Mouse (Mus musculus): ENCODE measurements around the gene Slc1a7. TPM values are rescaled to one million over a fixed set of nuclear protein-coding genes. Genes with fewer than 3 reads are reported as not detected.
A peak's percentile ranks its signal among the peaks of the same experiment; 100 is the strongest.

Slc1a7 gene
- total and polyA plus RNA-seq, 2 experiments: 0.04 to 0.09 TPM

DNA sequence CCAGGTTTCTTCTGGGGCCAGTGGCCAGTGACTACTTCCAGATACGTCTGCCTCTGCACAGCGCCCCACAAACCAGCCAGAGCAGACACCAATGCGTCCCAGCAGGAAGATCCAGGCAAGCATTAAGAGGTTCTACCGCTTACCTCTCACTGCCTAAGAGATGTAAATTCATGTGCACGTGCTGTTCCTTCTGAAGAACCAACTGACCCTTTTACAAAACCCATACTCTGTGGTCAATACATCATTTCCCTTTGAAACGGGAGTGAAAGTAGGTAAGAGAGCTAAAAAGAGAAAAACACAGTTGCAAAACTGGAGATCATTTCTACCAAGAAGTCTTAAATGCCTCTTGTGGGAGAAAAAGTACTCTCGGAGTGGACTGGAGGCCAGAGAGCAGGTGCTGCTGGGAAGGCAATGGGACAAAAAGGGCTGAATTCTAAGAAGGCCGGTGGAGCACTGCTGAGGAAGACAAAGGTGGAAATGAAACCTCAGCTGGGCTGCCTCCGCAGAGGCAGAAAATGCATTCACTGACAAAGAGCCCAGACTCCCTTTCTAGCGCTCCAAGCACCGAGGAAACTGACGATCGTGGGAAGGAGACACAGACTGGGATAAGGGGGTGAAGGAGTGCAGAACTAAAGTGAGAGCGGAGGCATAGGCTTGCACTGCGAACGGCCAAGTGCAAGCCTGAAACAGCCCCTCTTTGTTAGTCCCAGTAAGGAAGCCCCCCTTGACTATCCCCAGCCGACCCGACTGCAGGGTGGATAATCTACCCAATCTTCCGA, 91.7 kb downstream of the Slc1a7 start:
- Histone ChIP-seq H3K4me3 (ENCODE audit: insufficient read depth, low read depth, low read length) (no peak overlapping the region), H3K27ac (replicated peaks; ENCODE audit: insufficient read depth, low read depth, low read length) (peak overlapping the region; percentile 57), H3K27me3 (ENCODE audit: control insufficient read depth, insufficient read depth, low read length) (no peaks in the 10 kb centered on the region), H3K9ac (ENCODE audit: low read depth, low read length) (0 out of 2 replicates have a peak overlapping the region, but pooled peaks have one; percentile 2), H3K4me1 (ENCODE audit: control insufficient read depth, insufficient read depth, low read length) (peaks cover 28% of the 10 kb centered on the region), H3K36me3 (ENCODE audit: control insufficient read depth, insufficient read depth, low read length) (peaks cover 80% of the 10 kb centered on the region), H3K79me2 (ENCODE audit: control insufficient read depth, insufficient read depth, low read length) (no peaks in the 10 kb centered on the region)
- TF ChIP-seq POLR2A (IDR thresholded peaks at IDR 0.05; ENCODE audit: extremely low read depth, insufficient read depth, low read length) (no peak), CTCF (IDR thresholded peaks at IDR 0.05; ENCODE audit: low read depth, low read length) (no peak)
- DNase-seq (ENCODE audit: extremely low read depth, low read depth, low spot score): no peak
- 65% methylated on average over 19 of the region's 19 CpGs for WGBS

DNA sequence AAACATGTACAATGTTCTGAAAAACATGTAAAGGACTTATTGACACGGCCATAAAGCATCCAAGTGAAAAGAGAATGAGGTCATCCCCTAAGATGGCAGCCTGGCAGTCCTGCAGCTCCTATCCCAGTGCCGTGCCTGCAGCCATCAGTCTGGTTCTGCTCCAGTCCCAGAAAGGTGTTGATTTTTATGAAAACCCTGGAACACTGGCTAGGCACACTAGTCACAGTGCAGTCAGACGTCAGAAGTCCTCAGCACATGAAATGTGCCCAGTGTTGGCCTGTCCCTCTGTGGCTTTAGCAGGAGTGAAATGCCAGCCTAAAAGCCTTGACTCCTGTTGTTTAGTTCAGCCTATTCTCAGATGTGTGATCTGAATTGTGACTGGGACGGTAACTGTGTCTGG, 92.6 kb downstream of the Slc1a7 start:
- TF ChIP-seq CTCF (IDR thresholded peaks at IDR 0.05; ENCODE audit: low read depth, low read length) (no peak), POLR2A (IDR thresholded peaks at IDR 0.05; ENCODE audit: extremely low read depth, insufficient read depth, low read length) (no peak)
- Histone ChIP-seq H3K4me1 (ENCODE audit: control insufficient read depth, insufficient read depth, low read length) (peaks cover 29% of the 10 kb centered on the region), H3K4me3 (ENCODE audit: insufficient read depth, low read depth, low read length) (no peak overlapping the region), H3K27me3 (ENCODE audit: control insufficient read depth, insufficient read depth, low read length) (no peaks in the 10 kb centered on the region), H3K79me2 (ENCODE audit: control insufficient read depth, insufficient read depth, low read length) (no peaks in the 10 kb centered on the region), H3K36me3 (ENCODE audit: control insufficient read depth, insufficient read depth, low read length) (peaks cover 76% of the 10 kb centered on the region), H3K9ac (ENCODE audit: low read depth, low read length) (peak overlapping the region; percentile 53), H3K27ac (replicated peaks; ENCODE audit: insufficient read depth, low read depth, low read length) (peak overlapping the region; percentile 72)
- peak; percentile 63 for DNase-seq (ENCODE audit: extremely low read depth, low read depth, low spot score)
- 31% methylated on average over 4 of the region's 4 CpGs for WGBS

DNA sequence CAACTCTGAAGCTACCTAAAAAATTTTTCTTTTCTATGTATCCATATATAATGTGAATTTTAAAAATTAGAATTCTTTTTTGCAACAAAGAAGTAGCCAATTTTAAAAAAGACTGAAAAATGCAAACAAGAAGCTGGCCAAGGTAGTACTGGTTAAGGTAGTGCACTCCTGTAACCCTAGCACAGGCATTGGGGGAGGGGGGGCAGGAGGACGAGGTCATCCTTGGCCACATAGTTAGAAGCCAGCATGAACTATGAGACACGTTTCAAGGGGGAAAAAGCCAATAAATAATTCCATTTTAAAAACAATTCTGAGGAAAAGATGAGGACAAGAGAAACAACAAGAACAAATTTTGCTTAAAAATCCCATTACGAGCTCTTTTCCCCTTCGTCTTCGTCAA, 94.4 kb downstream of the Slc1a7 start:
- H3K4me3 ChIP-seq (ENCODE audit: insufficient read depth, low read depth, low read length): no peak overlapping the region
- peaks cover 77% of the 10 kb centered on the region for H3K36me3 ChIP-seq (ENCODE audit: control insufficient read depth, insufficient read depth, low read length)
- peak; percentile 71 for DNase-seq (ENCODE audit: extremely low read depth, low read depth, low spot score)
- 33% methylated on average over 5 of the region's 5 CpGs for WGBS
- peak overlapping the region; percentile 74 for H3K27ac ChIP-seq (replicated peaks; ENCODE audit: insufficient read depth, low read depth, low read length)
- H3K27me3 ChIP-seq (ENCODE audit: control insufficient read depth, insufficient read depth, low read length): no peaks in the 10 kb centered on the region
- H3K79me2 ChIP-seq (ENCODE audit: control insufficient read depth, insufficient read depth, low read length): no peaks in the 10 kb centered on the region
- H3K9ac ChIP-seq (ENCODE audit: low read depth, low read length): no peak overlapping the region
- H3K4me1 ChIP-seq (ENCODE audit: control insufficient read depth, insufficient read depth, low read length): peaks cover 32% of the 10 kb centered on the region
- TF ChIP-seq POLR2A (IDR thresholded peaks at IDR 0.05; ENCODE audit: extremely low read depth, insufficient read depth, low read length): no peak

Other genes with a start within 250 kb of the Slc1a7 start
- 0.09 and 0.27 TPM in 2 replicates for gene Lrp8, start 166.1 kb upstream of the Slc1a7 start, total RNA-seq (2014; rRNA removed)
- 0.09 and 0.11 TPM in 2 replicates for gene Lrp8, start 166.1 kb upstream of the Slc1a7 start, polyA plus RNA-seq (2012; rRNA removed)
- 42.3 and 46.1 TPM in 2 replicates for gene Magoh, start 88.6 kb upstream of the Slc1a7 start, total RNA-seq (2014; rRNA removed)
- 27.4 and 28.5 TPM in 2 replicates for gene Magoh, start 88.6 kb upstream of the Slc1a7 start, polyA plus RNA-seq (2012; rRNA removed)
- 39.0 and 44.9 TPM in 2 replicates for gene 0610037L13Rik, start 78.5 kb upstream of the Slc1a7 start, total RNA-seq (2014; rRNA removed)
- 24.3 and 28.2 TPM in 2 replicates for gene 0610037L13Rik, start 78.5 kb upstream of the Slc1a7 start, polyA plus RNA-seq (2012; rRNA removed)
- gene Cpt2, start 44.7 kb upstream of the Slc1a7 start, total RNA-seq (2014; rRNA removed): 106 and 125 TPM in 2 replicates
- gene Cpt2, start 44.7 kb upstream of the Slc1a7 start, polyA plus RNA-seq (2012; rRNA removed): 159 and 191 TPM in 2 replicates
- gene Podn, start 128.1 kb downstream of the Slc1a7 start, total RNA-seq (2014; rRNA removed): 1.9 and 2.7 TPM in 2 replicates
- 2.9 and 3.8 TPM in 2 replicates for gene Podn, start 128.1 kb downstream of the Slc1a7 start, polyA plus RNA-seq (2012; rRNA removed)
- 2,678 and 3,000 TPM in 2 replicates for gene Scp2, start 176.7 kb downstream of the Slc1a7 start, total RNA-seq (2014; rRNA removed)
- 1,138 and 1,579 TPM in 2 replicates for gene Scp2, start 176.7 kb downstream of the Slc1a7 start, polyA plus RNA-seq (2012; rRNA removed)
- gene Echdc2, start 197.1 kb downstream of the Slc1a7 start, total RNA-seq (2014; rRNA removed): 141 and 149 TPM in 2 replicates
- gene Echdc2, start 197.1 kb downstream of the Slc1a7 start, polyA plus RNA-seq (2012; rRNA removed): 203 and 264 TPM in 2 replicates
- gene Zyg11a, start 249.7 kb downstream of the Slc1a7 start, total RNA-seq (2014; rRNA removed): 5.9 and 7.1 TPM in 2 replicates
- gene Zyg11a, start 249.7 kb downstream of the Slc1a7 start, polyA plus RNA-seq (2012; rRNA removed): 3.0 and 6.7 TPM in 2 replicates

Measured in liver, adult 2 months (tissue).